Mouse (Mus musculus) bone marrow, adult 2 months (tissue): Measurements from ENCODE around the gene Ush2a. TPM values are rescaled to one million over a fixed set of nuclear protein-coding genes. Genes with fewer than 3 reads are reported as not detected.
A peak's percentile ranks its signal among the peaks of the same experiment; 100 is the strongest.

ENCODE experiments used
- H3K27ac ChIP-seq: fragments of 200-500 bp; 2 replicates; pipeline ENCODE4 v1.5.1; 2012; ENCODE audit warnings: low read depth, mild to moderate bottlenecking, control low read depth, inconsistent platforms, low read length; ENCODE audit not compliant: control insufficient read depth, poor library complexity, insufficient read depth
- H3K4me1 ChIP-seq: fragments of 200-500 bp; 2 replicates; pipeline ENCODE4 v1.6.1; 2011; ENCODE audit warnings: low read length; ENCODE audit not compliant: control insufficient read depth, insufficient read depth
- H3K4me3 ChIP-seq: fragments of 200-500 bp; replicated peaks from 2 replicates; pipeline ENCODE3; 2011; ENCODE audit warnings: mild to moderate bottlenecking, low read depth, low read length, control low read depth; ENCODE audit not compliant: control insufficient read depth
- CTCF ChIP-seq: fragments of 200-500 bp; IDR thresholded peaks from 2 replicates; pipeline ENCODE4 v1.5.1; 2011; ENCODE audit warnings: low read length, control low read depth; ENCODE audit not compliant: control insufficient read depth, insufficient read depth
- POLR2A ChIP-seq: fragments of 200-500 bp; IDR thresholded peaks from 2 replicates; pipeline ENCODE4 v1.6.1; 2011; ENCODE audit warnings: low read depth, mild to moderate bottlenecking, control low read depth, low read length, borderline replicate concordance; ENCODE audit not compliant: control insufficient read depth
- WGBS: fragments of 180-500 bp; shearing (Covaris S2); methylation state at CpG from one replicate; pipeline ENCODE4 v1.1.7; 2018; 5-methylcytosine and 5-hydroxymethylcytosine counted together
- polyA plus RNA-seq: library from polyadenylated mRNA; stranded (reverse); fragments of >200 nt; gene quantifications from 2 replicates; pipeline ENCODE4 v1.2.4, GENCODE M21; 2011; ENCODE audit warnings: low replicate concordance; ENCODE audit not compliant: missing spikeins, insufficient read depth, insufficient read length

The Ush2a gene
- polyA plus RNA-seq, 1 experiment = not detected

GRCm38 (mm10) chr1:188952501-188952900 is 690.7 kb downstream of the Ush2a start:
- no peak for TF ChIP-seq POLR2A
- TF ChIP-seq CTCF = no peak
- Histone ChIP-seq H3K27ac (no peak overlapping the region), H3K4me3 (no peak overlapping the region), H3K4me1 (no peaks in the 10 kb centered on the region; the same call in 1 of the 2 replicates)
- WGBS = 82% methylated on average over 4 of the region's 4 CpGs

- Histone ChIP-seq H3K27ac (no peak overlapping the region; the same call in 1 of the 2 replicates), H3K4me1 (no peaks in the 10 kb centered on the region; the same call in 1 of the 2 replicates), H3K4me3 (no peak overlapping the region)
- WGBS = 80% methylated on average over 6 of the region's 6 CpGs
- TF ChIP-seq POLR2A (0 out of 2 replicates have a peak, but pooled peaks have one; percentile 19), CTCF (no peak)
Observed at GRCm38 (mm10) chr1:188973078-188973477, 711.3 kb downstream of the Ush2a start.

GRCm38 (mm10) chr1:188973926-188974325 is 712.1 kb downstream of the Ush2a start:
- Histone ChIP-seq H3K27ac (peak overlapping the region; percentile 61), H3K4me1 (no peaks in the 10 kb centered on the region; the same call in 1 of the 2 replicates), H3K4me3 (no peak overlapping the region)
- WGBS = 94% methylated on average over 16 of the region's 16 CpGs
- TF ChIP-seq POLR2A = no peak; the same call in 1 of the 2 replicates
- TF ChIP-seq CTCF = no peak

GRCm38 (mm10) chr1:188980050-188980449 is 718.2 kb downstream of the Ush2a start:
- Histone ChIP-seq H3K27ac (no peak overlapping the region), H3K4me3 (no peak overlapping the region), H3K4me1 (no peaks in the 10 kb centered on the region)
- 47% methylated on average over 3 of the region's 3 CpGs for WGBS
- TF ChIP-seq POLR2A = no peak
- peak; percentile 70 for TF ChIP-seq CTCF

- WGBS = 60% methylated on average over 4 of the region's 4 CpGs
- Histone ChIP-seq H3K4me3 (no peak overlapping the region), H3K4me1 (no peaks in the 10 kb centered on the region), H3K27ac (no peak overlapping the region)
- TF ChIP-seq POLR2A (no peak), CTCF (no peak)
Observed at GRCm38 (mm10) chr1:188993218-188993617, 731.4 kb downstream of the Ush2a start.

DNA sequence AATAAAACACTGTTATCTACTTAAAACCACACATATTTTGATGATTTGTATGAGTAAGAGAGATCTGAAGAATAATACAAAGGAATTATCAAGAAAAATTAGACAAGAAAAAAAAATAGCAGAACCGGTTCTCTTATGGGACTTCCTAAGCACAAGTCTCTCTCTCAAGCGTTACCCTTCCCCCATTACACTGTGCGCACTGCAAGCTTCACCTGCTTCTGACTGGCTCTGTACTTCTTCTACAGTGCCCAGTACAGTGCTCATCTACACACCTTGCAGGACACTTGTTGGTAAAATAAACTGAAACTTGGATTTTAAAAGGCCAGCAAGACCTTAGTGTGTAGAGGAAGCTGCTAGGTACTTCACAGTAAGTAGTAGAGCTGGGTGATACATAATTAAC is 736.1 kb downstream of the Ush2a start:
- no peak overlapping the region for H3K4me3 ChIP-seq
- no peaks in the 10 kb centered on the region for H3K4me1 ChIP-seq
- TF ChIP-seq CTCF (no peak), POLR2A (no peak)
- no peak overlapping the region for H3K27ac ChIP-seq
- 84% methylated on average over 3 of the region's 3 CpGs for WGBS

GRCm38 (mm10) chr1:188999981-189000380 is 738.2 kb downstream of the Ush2a start:
- Histone ChIP-seq H3K4me3 (peak overlapping the region; percentile 14), H3K4me1 (no peaks in the 10 kb centered on the region), H3K27ac (peak overlapping the region; percentile 29)
- 85% methylated on average over 10 of the region's 10 CpGs for WGBS
- TF ChIP-seq POLR2A = no peak
- TF ChIP-seq CTCF = no peak

GRCm38 (mm10) chr1:189001815-189002214 is 740.0 kb downstream of the Ush2a start:
- 95% methylated on average over 12 of the region's 12 CpGs for WGBS
- H3K4me3 ChIP-seq = no peak overlapping the region
- no peaks in the 10 kb centered on the region for H3K4me1 ChIP-seq
- no peak for TF ChIP-seq CTCF
- no peak for TF ChIP-seq POLR2A
- no peak overlapping the region for H3K27ac ChIP-seq

DNA sequence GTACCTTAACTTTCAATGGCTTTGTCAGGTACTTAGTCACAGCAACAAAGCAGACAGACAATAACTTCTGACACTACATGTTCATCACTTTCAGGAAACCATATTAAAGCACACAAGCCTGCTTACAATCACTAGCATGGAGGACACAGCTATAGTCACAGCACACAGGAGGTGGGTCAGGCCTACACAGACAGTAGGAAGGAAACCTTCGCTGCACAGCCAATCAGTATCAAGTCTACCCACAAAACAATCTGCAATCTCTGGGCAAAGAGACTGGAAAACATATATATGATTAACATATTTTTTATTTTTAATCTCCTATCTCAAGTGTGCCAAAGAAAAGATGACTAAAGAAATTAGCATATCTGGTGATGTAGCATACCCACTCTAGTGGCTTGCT is 743.0 kb downstream of the Ush2a start:
- TF ChIP-seq CTCF (no peak), POLR2A (no peak)
- 83% methylated on average over 1 of the region's 1 CpGs for WGBS
- H3K4me1 ChIP-seq = no peaks in the 10 kb centered on the region

More for the DNA sequence above, 743.0 kb downstream of the Ush2a start:
- Histone ChIP-seq H3K4me3 (no peak overlapping the region), H3K27ac (no peak overlapping the region)
